Mouse (Mus musculus) hindbrain, postnatal 0 days (tissue): Measurements from ENCODE around the gene Prex1. TPM values are rescaled to one million over a fixed set of nuclear protein-coding genes. Genes with fewer than 3 reads are reported as not detected.

Experiments
- ATAC-seq: fragments of 200-750 bp; cut with Nextera tagmentation; 2 replicates; pipeline ENCODE4 v1.8.0; 2017; ENCODE audit warnings: mild to moderate bottlenecking, moderate TSS enrichment, moderate library complexity
- DNase-seq: peaks from one replicate; pipeline ENCODE4 v3.0.0-alpha.2; 2015; ENCODE audit warnings: low spot score
- H3K27ac ChIP-seq: fragments of 300-500 bp; sonication (generic); 2 replicates; pipeline ENCODE4 v1.5.1; 2014; ENCODE audit warnings: mild to moderate bottlenecking
- H3K27me3 ChIP-seq: fragments of 300-500 bp; sonication (generic); 2 replicates; pipeline ENCODE4 v1.6.1; 2014; ENCODE audit warnings: low read length, mixed read lengths; ENCODE audit not compliant: insufficient read depth
- H3K36me3 ChIP-seq: fragments of 300-500 bp; sonication (generic); 2 replicates; pipeline ENCODE4 v1.6.1; 2014; ENCODE audit warnings: low read length, mixed read lengths; ENCODE audit not compliant: insufficient read depth
- H3K4me1 ChIP-seq: fragments of 300-500 bp; sonication (generic); 2 replicates; pipeline ENCODE4 v1.6.1; 2014; ENCODE audit warnings: antibody characterized with exemption, low read length, mixed read lengths; ENCODE audit not compliant: insufficient read depth
- H3K4me2 ChIP-seq: fragments of 300-500 bp; sonication (generic); 2 replicates; pipeline ENCODE4 v1.6.1; 2014; ENCODE audit warnings: low read depth, mild to moderate bottlenecking, low read length, moderate library complexity, mixed read lengths
- H3K4me3 ChIP-seq: fragments of 300-500 bp; sonication (generic); 2 replicates; pipeline ENCODE4 v1.5.1; 2014; ENCODE audit warnings: low read length
- H3K9ac ChIP-seq: fragments of 300-500 bp; sonication (generic); replicated peaks from 2 replicates; pipeline ENCODE4 v1.6.1; 2014; ENCODE audit warnings: mild to moderate bottlenecking, low read length, moderate library complexity, mixed read lengths
- H3K9me3 ChIP-seq: fragments of 300-500 bp; sonication (generic); 2 replicates; pipeline ENCODE4 v1.6.1; 2016; ENCODE audit warnings: low read length, mixed read lengths
- CTCF ChIP-seq: IDR thresholded peaks from 2 replicates; pipeline ENCODE4 v1.5.1; 2016; ENCODE audit warnings: antibody characterized with exemption, control low read depth, low read depth
- WGBS: fragments of 180-500 bp; shearing (Covaris S2); extraction: QIAGEN DNeasy Blood & Tissue Kit; methylation state at CpG from one replicate; pipeline ENCODE4 v1.1.7; 2014; 5-methylcytosine and 5-hydroxymethylcytosine counted together
- polyA plus RNA-seq: library from polyadenylated mRNA; unstranded; fragments of >200 nt; fragmentation: Nextera tagmentation; extraction: Ambion mirVana; gene quantifications from 2 replicates; pipeline ENCODE4 v1.2.1, GENCODE M21; 2015
- total RNA-seq: library from RNA; depleted of rRNA; stranded (reverse); fragments of >200 nt; gene quantifications from 2 replicates; pipeline ENCODE4 v1.2.3, GENCODE M21; 2014

Gene Prex1
- total and polyA plus RNA-seq, 2 experiments from 2014 or later: 24.2 to 63.2 TPM

DNA sequence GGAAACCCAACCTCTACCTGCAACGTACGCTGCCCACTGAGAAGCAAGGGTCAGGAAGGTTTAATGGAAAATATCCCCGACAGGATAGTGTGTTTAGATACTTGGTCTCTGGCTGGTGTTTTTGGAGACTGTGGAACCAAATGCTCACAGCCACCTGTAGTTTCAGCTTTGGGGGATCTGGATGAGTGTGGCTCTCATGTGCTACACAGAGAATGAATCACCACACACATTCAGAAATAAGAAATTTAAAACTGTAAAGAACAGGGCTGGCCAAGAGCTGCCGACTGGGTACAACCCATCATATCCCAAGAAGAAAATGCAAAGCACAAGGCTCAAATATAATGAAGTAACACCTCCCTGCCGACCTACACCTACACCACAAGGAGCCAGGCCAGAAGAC, 73.9 kb downstream of the Prex1 start:
- no peak overlapping the region for H3K4me2 ChIP-seq
- peaks cover 11% of the 10 kb centered on the region for H3K4me1 ChIP-seq
- no peak for TF ChIP-seq CTCF
- H3K36me3 ChIP-seq: no peaks in the 10 kb centered on the region; the same call in 1 of the 2 replicates
- ATAC-seq (no peak), DNase-seq (no peak)
- H3K9ac ChIP-seq: no peak overlapping the region
- no peaks in the 10 kb centered on the region for H3K9me3 ChIP-seq
- H3K4me3 ChIP-seq: no peak overlapping the region
- no peaks in the 10 kb centered on the region for H3K27me3 ChIP-seq
- 90% methylated on average over 5 of the region's 5 CpGs for WGBS
- no peak overlapping the region for H3K27ac ChIP-seq

GRCm38 (mm10) chr2:166638947-166639641, 74.5 kb downstream of the Prex1 start:
- Histone ChIP-seq H3K4me2 (no peak overlapping the region), H3K36me3 (no peaks in the 10 kb centered on the region; the same call in 1 of the 2 replicates), H3K4me1 (peaks cover 11% of the 10 kb centered on the region), H3K27ac (no peak overlapping the region), H3K4me3 (no peak overlapping the region), H3K27me3 (no peaks in the 10 kb centered on the region), H3K9me3 (no peaks in the 10 kb centered on the region), H3K9ac (no peak overlapping the region)
- WGBS: 79% methylated on average over 18 of the region's 18 CpGs
- ATAC-seq: no peak
- TF ChIP-seq CTCF: no peak
- DNase-seq: no peak

- Histone ChIP-seq H3K9me3 (no peaks in the 10 kb centered on the region), H3K4me3 (no peak overlapping the region), H3K27me3 (no peaks in the 10 kb centered on the region), H3K36me3 (no peaks in the 10 kb centered on the region; the same call in 1 of the 2 replicates), H3K4me2 (no peak overlapping the region), H3K27ac (no peak overlapping the region), H3K4me1 (peaks cover 11% of the 10 kb centered on the region), H3K9ac (no peak overlapping the region)
- ATAC-seq: no peak
- DNase-seq: no peak
- 57% methylated on average over 13 of the region's 13 CpGs for WGBS
- TF ChIP-seq CTCF: no peak
Measured at GRCm38 (mm10) chr2:166638079-166638800, 75.4 kb downstream of the Prex1 start.

GRCm38 (mm10) chr2:166637673-166637990, 76.0 kb downstream of the Prex1 start:
- DNase-seq (no peak), ATAC-seq (no peak)
- Histone ChIP-seq H3K4me2 (no peak overlapping the region), H3K27me3 (no peaks in the 10 kb centered on the region), H3K9ac (no peak overlapping the region), H3K36me3 (no peaks in the 10 kb centered on the region), H3K9me3 (no peaks in the 10 kb centered on the region), H3K4me3 (no peak overlapping the region), H3K4me1 (peaks cover 11% of the 10 kb centered on the region), H3K27ac (no peak overlapping the region)
- TF ChIP-seq CTCF: no peak
- WGBS: 59% methylated on average over 4 of the region's 4 CpGs

DNA sequence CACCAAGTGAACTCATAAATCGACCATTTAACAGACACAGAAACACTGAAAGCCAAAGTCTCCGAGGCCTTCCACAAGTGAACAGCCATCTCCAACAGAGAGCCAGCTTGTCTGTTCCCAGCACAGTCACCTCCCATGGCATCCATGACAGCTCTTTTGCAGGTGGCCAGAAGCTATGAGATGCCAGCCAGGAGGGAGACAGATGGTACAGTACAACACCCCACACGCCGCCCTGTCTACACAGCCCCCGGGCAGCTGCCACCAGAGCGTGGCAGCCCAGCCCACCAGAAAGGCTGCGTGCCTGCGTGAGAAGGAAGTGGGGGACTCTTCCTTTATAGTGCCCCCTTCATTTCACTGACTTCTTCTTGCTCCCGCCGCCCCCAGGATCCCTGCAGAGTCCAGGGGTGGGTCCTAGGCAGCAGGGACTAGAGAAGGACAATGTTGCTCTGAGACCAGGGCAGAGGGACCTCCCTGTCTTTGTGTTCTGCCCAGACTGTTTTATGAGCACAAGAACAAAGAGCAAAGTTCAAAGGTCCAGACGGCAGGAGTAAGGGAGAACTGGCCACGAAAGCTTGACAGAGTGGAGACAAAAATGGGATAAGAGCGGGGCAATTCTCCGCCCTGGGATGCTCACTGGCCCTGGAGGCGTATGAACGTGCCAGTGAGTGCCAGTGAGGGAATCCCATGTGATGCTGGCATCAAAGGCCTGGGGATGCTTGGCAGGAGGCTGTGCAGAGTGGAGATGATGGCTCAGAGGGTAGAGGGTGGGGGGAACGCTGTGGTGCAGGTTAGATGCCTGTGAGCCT, 76.6 kb downstream of the Prex1 start:
- H3K27ac ChIP-seq: peak overlapping the region; percentile 8; the same call in 1 of the 2 replicates
- TF ChIP-seq CTCF: no peak

DNA sequence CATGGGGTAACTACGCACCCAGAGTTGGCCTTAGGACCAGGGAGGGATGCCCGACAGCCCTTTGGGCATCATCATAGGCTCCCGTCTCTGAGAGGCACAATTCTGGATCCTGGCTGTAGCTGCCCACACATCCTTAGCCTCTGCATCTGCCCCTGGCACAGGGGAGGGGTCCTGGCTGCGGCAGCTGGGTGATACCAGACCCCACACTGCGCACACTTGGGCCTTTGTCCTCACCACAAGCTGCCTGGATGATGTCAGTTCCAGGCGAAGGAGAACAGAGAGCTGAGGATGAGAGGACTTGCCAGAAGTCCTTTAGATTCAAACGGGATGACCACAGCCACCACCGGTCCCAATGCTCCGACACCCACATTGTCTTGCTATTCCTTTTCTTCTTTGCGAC, 78.1 kb downstream of the Prex1 start:
- H3K27ac ChIP-seq: 0 out of 2 replicates have a peak overlapping the region, but pooled peaks have one; percentile 8
- H3K4me3 ChIP-seq: no peak overlapping the region
- no peak for TF ChIP-seq CTCF
- H3K36me3 ChIP-seq: no peaks in the 10 kb centered on the region
- no peak overlapping the region for H3K4me2 ChIP-seq
- DNase-seq (no peak), ATAC-seq (no peak)
- peaks cover 11% of the 10 kb centered on the region for H3K4me1 ChIP-seq
- H3K27me3 ChIP-seq: no peaks in the 10 kb centered on the region
- WGBS: 77% methylated on average over 10 of the region's 10 CpGs
- no peak overlapping the region for H3K9ac ChIP-seq
- H3K9me3 ChIP-seq: no peaks in the 10 kb centered on the region

More for the DNA sequence above, 76.6 kb downstream of the Prex1 start:
- no peaks in the 10 kb centered on the region for H3K9me3 ChIP-seq
- peak; percentile 71 for DNase-seq
- H3K4me2 ChIP-seq: no peak overlapping the region
- ATAC-seq: peak; percentile 67
- no peak overlapping the region for H3K4me3 ChIP-seq
- H3K4me1 ChIP-seq: peaks cover 11% of the 10 kb centered on the region
- H3K36me3 ChIP-seq: no peaks in the 10 kb centered on the region
- H3K9ac ChIP-seq: no peak overlapping the region
- H3K27me3 ChIP-seq: no peaks in the 10 kb centered on the region
- WGBS: 32% methylated on average over 17 of the region's 17 CpGs
